Mouse (Mus musculus) testis, adult 2 months (tissue): ENCODE data around the gene Zkscan14.

Experiments
- CTCF ChIP-seq: fragments of 200-500 bp; IDR thresholded peaks from 2 replicates; pipeline ENCODE4 v1.5.1; 2012; ENCODE audit warnings: low read depth, mild to moderate bottlenecking, inconsistent platforms, low read length, moderate library complexity; ENCODE audit not compliant: control insufficient read depth, insufficient read depth, insufficient replicate concordance
- POLR2A ChIP-seq: fragments of 200-500 bp; IDR thresholded peaks from 2 replicates; pipeline ENCODE4 v1.6.1; 2012; ENCODE audit warnings: low read depth, mild to moderate bottlenecking, inconsistent platforms, low read length, moderate library complexity; ENCODE audit not compliant: control insufficient read depth

DNA sequence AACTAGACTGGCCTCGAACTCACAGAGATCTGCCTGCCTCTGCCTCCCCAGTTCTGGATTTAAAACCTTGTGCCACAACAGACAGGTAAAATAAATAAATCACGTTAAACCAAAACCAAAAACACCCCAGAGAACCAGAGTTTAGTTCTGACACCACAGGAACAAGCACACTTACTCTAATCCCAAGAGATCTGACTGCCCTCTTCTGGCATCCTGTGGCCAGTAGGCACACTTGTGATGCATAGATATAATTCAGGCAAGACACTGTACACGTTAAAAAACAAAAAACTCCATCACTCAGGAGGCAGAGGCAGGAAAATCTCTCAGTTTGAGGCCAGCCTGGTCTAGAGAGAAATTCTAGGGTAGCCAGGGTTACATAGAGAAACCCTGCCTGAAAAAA, 778 bp upstream of the Zkscan14 start:
- no peak for TF ChIP-seq CTCF
- TF ChIP-seq POLR2A = no peak
